Mouse (Mus musculus) CH12F3 (cell line): ENCODE results near the gene Exoc3l.

Source experiments
- in situ Hi-C: fragments of 300-500 bp; cut with MboI; formaldehyde crosslinking; loops from 2 replicates; pipeline ENCODE4 v1.14.3; 2020; ENCODE audit warnings: low sequenced_read_pairs

The Exoc3l gene

DNA sequence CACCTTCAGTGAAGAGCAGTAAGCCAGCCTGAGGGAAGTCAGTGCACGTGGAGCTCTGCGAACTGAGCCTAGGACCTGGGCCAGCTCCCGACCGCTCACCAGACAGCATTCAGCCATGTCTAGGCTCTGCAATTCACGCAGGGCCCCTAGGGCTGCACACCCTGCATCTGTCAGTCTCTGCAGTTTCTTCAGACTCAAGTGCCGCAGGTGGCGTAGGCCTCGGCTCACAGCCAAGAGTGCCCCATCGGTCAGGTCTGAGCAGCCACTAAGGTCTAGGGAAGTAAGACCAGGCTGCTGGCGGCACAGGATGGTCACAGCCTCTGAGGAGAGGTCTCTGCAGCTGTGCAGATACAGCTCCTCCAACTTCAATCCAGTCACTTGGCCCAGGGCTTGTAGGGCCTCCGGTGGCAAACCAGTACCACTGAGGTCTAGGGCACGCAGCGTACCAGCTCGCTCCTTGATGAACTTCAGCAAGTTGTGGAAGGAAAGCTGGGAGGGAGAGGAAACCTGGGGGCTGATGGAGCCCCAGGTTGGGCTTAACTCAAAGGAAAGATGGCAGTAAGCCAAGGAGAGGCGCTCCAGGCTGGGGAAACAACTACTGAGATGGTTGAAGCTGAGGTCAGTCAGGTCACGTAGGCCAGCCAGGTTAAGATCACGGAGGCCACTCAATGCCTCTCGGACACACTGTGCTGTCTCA lies 19.3 kb upstream of the Exoc3l start:
- in situ Hi-C loops, result no loop called here

DNA sequence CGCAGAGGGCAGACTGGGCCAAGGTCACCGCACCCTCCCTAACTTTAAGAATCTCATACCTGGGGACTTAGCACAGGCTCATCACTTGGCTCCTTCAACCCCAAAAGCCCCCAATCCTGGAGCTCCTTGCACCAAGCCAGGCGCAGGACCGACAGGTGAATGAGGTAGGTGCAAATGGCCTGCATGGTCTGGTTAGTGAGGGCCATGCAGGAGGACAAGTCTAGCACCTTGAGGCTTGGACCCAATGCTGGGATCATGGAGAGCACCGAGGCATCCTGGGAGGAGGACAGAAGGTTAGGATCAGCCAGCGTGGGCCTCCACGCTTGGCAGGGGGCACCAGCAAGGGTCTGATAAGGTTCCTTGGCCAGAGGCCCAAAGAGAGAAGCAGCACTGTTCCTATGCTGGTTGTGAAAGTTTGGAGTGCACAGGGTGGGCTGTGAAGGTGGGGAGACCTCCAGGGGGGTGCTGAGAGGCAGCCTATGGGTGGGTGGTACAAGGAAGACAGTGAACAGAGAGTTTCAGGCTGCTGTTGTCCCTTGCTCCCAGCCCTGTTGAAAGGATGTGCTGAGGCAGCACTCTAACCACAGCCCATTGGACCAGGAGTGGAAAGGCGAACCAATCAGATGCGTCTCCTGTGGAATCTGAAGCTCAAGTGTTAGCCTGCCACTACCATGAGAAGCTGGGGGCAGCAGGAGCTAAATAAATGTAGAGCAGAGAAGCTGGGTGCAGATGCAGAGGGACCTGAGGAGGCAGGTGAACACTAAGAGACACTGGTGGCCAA lies 17.9 kb upstream of the Exoc3l start:
- in situ Hi-C loops, result no loop called here

DNA sequence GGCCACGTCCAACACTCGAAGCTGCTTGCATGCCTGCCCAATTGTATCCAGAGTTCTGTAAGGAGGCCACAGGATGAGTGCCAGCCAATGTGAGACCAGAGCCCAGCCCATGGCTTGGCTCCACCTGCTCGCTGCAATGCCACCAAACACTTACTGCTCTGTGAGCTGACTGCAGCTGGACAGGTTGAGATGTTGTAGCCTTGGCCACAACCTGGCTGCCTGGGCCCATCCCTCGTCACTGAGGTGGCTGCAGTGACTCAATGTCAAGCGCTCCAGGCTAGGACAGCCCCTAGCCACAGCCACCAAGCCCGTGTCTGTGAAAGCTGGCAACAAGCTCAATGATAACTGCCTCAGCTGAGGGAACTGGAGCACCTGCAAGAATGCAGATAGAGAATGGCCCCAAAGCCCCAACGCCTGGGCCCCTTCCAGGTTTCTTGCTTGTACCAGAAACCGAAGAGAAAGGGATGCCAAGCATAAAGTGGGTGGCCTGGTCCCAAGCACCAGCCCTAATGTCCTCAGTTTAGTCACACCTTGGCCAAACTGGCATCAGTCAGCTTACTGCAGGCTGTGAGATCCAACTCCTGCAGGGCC lies 17.1 kb upstream of the Exoc3l start:
- in situ Hi-C loops, result no loop called here

DNA sequence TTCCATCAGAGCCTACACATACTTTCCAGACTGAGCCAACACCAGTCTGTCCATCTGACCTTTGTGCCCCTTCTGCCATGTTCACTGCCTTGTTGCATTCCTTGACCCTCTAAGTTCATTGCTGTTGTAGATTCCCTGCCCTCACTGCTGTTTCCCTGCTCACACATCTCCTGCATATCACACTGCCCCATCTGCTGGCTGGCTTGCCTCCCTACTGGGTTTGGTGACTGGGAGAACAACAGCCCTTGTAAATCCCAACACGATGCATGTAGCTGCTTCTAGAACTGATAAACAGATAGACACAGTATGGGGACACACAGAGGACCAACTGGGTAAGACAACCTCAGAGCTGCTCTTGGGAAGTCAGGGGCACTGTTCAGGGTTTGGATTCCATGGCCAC lies 15.8 kb upstream of the Exoc3l start:
- in situ Hi-C loops, result no loop called here

DNA sequence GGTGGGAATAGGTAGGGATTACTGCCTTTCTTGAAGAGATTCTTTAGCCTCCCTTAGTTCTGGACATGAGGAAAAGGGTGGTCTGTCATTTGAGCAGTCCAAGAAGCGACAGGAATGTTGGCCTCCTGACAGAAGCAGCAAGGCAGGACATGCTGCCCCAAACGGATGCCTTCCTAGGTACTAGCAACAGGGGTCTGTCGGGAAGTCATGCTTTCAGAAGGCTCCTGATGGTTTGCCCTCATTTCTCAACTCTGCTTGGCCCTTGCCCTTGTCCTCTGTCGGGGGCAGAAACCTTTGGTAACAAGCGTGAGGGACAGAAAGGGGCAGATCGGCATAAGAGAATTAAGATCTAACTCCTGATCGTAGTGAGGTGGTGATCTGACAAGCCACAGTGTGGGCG lies 14.2 kb upstream of the Exoc3l start:
- in situ Hi-C loops, result no loop called here

DNA sequence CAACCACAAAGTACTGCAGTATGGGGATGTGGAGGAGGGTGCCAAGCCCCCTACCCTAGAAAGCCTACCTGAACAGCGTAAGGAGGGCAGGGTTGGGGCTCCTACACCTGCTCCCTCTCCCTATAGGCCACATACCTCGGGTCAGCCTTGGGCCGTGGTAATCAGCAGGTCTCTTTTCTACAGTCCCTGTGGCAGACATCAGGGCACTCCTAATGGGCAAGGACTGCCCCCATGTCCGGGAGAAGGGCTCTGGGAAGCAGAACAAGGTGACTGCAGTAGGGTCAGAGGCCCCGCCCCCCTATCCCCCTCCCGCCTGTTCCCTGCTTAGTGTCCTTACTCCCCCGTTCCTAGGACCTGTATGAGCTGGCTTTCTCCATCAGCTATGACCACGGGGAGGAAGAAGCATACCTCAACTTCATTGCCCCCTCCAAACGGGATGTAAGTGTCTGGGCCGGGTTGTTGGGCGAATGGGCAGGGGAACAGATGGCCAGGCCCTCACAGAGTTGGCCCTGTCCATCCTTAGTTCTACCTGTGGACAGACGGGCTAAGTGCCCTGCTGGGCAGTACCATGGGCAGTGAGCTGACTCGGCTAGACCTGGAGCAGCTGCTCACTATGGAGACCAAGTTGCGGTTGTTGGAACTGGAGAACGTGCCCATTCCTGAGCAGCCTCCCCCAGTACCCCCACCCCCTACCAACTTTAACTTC lies 13.4 kb upstream of the Exoc3l start:
- in situ Hi-C loops, result no loop called here

DNA sequence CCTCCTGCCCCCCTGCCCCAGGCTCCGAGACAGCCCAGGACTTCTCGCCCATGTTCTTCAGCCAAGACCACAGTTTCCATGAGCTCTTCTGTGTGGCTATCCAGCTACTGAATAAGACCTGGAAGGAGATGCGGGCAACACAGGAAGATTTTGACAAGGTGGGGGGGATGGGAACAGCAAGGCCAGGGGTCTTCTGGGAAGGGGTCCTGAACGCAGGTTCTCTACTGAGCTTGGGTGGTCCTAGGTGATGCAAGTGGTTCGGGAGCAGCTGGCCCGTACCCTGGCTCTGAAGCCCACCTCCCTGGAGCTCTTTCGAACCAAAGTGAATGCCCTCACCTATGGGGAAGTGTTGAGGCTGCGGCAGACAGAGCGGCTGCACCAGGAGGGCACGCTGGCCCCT lies 12.5 kb upstream of the Exoc3l start:
- in situ Hi-C loops, result no loop called here

DNA sequence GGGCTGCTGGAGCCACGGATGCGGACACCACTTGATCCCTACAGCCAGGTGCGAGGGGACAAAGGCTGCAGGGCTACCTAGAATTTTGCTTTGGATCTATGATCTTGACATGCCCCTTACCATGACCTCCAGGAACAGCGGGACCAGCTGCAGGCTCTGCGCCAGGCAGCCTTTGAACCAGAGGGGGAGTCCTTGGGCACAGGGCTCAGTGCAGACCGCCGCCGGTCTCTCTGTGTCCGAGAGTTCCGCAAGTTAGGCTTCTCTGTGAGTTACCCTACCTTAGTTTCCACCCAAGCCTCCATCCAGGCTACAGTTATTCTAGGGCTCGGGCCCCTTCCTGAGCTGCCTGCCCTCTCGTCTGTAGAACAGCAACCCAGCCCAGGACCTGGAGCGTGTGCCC lies 11.8 kb upstream of the Exoc3l start:
- in situ Hi-C loops, result no loop called here

DNA sequence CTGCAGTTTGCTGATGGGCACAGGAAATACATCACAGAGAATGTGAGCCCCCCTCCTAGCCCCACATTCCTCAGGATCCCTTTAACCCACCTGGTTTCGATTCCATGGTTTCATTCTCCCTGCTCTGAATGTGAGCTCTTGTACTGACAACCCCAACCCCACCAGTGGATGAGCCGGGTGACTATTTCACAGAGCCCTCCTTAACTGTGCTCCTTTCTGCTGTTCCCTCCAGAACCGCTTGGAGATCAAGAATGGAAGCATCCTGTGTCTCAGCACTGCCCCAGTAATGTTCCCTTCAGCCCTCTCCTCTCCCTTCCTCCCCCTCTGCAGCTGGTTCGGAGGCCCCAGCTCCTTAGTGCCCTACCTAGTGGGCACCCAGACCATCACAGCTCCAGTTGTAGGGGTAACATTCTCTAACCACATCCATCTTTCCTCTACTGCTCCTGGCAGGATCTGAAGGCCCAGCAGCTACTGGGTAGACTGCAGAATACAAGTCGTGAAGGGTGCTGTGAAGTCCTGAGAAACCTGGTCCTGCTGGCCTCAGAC lies 10.3 kb upstream of the Exoc3l start:
- in situ Hi-C loops, result no loop called here

DNA sequence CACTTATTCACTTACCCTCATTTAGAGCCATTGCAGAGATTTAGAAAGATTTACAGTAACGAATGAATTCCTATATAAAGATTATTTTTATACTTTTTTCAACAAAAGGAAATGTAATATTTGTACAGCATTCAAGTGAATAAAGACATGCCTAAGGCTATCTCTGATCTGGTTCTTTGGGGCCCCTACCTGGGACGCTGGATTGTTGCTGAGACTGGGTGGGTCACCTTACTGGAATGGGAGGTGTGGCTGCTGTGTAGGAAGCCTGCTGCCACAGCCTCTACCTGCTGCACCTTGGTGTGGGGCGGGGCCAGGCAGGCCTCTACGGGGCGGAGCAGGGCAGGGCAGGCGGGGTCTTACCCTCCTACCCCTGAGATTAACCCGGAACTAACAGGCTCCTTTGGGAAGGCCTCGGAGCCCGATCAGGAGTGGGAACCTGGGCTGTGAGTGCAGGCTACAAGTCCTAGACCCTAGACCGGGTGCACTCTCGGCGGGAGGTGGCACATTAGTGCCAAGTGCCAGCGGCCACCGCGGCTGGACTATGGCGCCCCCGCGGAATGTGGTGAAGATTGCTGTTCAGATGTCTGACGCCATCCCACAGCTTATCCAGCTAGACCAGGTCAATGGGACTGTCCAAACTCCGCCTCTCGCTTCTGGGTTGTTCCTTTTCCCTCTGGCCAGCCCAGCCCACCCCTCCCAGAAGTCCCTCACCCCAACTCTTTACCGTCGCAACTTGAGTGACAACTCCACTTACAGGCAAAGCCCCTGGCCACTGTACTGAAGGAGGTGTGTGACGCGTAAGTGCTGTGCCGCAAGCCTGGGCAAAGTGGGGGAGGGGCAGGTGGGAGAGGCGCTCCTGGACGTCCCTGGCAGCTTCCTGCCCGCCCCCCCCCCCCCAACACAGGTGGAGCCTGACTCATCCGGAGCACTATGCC lies 9.6 kb upstream of the Exoc3l start, which contains the start of gene Elmo3:
TSS of gene Elmo3 (plus strand) at position 391 of the 935 bp plus-strand sequence.
- in situ Hi-C loops, result no loop called here

DNA sequence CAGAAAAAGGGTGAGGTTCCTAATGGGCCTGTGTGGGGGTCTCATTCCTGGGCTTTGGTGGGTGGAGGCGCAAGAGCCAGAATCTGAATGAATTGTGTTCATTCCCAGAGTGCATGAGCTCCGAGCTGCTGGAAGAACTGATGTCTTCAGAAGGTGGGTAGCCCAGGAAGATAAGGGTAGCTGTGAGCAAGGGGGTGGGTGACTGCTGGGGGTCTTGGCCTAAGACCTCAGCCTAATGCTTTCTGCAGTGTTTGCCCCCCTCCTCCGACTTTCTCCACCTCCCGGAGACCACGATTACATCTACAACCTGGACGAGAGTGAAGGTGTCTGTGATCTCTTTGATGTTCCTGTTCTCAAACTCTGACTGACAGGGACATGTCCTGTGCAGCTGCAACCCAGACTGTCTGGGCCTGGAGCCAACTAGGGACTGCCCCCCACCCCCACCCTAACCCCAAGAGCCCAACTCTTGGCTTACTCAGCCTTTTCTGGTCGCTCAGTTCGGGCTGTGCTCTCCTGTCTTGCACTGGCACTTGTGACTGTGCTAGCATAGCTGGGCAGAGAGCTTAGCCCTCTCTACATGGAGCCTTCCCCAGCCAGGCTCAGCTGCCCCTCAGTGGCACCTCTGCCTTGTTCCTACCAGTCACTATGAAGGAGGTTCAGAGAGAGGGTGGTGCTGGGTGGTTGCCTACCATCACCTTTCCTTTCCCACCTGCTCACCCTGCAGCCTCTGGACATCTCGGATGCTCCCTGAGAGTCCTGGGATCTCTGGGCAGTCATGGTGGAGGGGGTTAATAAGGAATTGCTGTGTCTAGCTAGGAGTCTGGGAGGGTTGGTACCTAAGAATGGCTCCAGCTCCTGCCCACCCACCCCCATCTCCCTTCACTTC lies 8.7 kb upstream of the Exoc3l start:
- in situ Hi-C loops, result no loop called here

DNA sequence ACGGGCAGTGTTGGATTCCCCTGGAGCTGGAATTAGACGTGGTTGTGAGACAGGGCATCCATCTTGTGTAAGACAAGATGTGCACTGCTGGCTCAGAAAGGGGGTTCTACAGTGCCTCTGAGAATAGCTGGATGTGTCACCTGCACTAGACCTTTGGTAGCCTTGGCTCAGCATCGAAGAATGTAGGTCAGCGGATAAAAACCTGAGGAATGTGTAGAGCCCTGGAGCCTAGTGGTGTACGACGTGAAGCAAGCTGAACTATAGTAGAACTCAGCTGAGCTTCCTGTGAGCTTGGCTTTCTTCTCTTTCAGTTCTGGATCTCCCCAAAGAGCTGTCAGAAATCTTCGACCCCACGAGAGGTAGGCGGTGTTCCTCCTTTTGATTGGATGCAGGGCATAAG lies 8.0 kb upstream of the Exoc3l start:
- in situ Hi-C loops, result no loop called here

DNA sequence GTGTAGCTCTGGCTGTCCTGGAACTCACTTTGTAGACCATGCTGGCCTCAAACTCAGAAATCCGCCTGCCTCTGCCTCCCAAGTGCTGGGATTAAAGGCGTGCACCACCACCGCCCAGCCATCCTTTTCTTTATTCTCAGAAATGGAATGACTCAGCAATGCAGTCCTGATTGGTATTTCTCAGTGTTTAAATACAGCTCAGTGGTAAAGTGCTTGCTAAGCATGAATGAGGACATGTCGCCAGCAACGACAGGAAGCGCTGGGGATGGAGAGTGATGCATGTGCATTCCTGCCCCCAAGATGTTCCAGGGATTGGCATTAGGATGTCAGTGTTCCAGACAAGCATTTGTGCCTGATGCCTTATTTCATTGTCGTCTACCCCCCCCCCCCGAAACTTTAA lies 7.5 kb upstream of the Exoc3l start:
- in situ Hi-C loops, result no loop called here

DNA sequence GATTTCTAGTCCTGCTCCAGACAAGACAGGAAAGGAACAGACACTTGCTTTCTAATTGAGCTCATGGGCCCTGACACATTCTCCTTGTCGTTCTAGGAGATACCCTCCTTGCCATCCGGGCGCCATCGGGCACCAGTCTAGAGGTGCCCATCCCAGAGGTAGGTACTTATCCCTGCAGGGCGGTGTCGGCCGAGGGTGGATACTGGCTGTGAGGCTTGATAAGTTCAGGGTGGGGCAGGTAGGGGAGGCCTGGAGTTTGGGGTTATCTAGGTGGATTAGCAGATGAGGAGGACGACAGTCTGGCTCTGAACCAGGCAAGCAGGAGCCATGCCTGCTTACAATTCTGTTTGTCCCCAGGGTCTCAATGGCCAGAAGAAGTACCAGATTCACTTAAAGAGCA lies 4.1 kb upstream of the Exoc3l start:
- in situ Hi-C loops, result no loop called here

DNA sequence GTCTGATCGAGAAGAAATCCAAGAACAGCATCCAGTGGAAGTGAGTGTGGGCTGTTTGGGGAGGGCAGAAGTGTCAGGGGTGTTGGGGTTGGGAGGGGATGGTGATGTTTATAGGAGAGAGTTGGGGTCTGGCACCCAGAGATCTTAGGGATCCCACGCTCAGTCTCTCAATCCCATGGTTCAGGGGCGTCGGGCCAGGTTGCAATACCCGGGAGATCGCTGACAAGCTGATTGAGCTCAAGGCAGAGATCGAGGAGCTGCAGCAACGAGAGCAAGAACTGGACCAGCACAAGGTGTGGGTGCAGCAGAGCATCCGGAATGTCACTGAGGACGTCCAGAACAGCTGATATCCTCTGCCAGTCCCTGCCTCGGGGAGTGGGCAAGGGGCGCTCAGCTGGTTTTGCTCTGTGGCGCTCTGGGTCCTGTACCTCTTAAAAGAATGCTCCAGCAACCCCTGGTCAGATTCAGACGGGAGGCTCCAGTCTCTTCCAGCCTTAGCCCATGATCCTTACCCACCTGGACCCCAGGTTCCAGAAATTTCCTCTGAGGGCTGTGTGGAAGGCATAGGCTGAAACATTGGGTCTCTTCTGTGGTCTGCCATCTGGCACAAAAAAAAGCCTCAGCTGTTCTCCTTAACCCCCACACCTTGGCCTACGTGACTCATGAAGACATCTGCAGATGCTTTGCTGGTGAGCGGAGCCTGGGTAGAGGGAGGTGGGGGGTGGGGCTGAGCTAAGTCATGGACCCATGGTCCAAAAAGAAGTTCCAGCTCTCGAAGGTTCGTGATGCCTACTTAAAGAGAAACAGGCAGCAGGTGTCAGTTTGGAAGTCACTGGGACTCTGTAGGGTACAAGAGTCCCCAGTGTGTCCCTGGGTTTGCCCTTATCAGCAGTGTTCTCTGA lies 2.7 kb upstream of the Exoc3l start:
- in situ Hi-C loops, result no loop called here

DNA sequence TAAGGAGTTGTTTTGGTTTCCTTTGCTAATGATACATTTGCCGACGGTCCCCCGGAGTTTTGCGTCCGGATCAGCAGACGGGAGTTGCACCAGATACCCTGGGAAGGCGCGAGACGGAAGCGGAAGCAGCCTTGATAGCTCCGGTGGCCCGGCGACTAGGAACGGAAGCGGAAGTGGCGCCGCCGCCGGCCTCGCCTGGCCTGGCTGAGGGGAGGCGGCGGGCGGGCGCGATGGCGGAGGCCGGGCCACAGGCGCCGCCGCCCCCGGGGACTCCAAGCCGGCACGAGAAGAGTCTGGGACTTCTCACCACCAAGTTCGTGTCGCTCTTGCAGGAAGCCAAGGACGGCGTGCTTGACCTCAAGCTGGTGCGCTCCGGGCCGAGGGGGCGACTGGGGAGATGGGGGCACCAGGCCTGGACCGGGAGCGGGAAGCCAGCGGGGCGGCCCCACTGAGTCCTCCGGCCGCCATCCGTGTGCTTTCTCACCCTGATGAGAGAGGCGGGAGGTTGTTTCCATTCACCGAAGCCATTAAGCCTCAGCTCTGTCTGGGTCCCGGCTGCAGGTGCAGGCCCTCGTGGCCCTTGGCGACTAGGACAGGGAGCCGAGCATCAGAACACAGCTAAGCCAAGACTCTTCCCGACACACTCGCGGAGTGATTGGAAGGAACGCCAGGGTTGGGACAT lies 1.8 kb upstream of the Exoc3l start, which contains the start of gene E2f4:
TSS of gene E2f4 (plus strand) at position 153 of the 682 bp plus-strand sequence.
- in situ Hi-C loops, result no loop called here

DNA sequence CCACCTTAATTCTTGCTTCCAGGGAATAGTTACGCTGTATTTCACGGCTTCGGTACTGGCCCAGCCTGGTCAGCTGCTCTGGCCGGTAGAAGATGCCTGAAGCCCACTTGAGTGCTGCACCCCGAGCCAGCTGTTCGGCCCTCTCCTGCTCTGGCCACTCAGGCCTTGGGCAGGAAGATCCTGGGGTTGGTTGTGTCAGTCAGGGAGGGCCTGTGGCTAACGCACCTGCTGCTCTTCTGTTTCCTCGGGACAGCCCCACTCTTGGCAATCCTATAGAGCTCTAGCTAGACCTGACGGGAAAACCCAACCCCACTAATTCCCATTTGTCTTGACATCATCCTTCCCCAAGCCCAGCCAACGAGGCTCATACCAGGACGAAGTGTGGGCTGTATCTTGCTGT lies 645 bp downstream of the Exoc3l start:
- in situ Hi-C loops, result no loop called here
